Mouse (Mus musculus): ENCODE results near the gene Ssbp2. TPM values are rescaled to one million over a fixed set of nuclear protein-coding genes. Genes with fewer than 3 reads are reported as not detected.

Gene Ssbp2
- polyA plus RNA-seq, 1 experiment, result 75.2 TPM

- 82% methylated on average over 2 of the region's 2 CpGs for WGBS
- H3K27ac ChIP-seq (ENCODE audit: insufficient read depth, low read length), result no peak overlapping the region
- no peaks in the 10 kb centered on the region for H3K4me1 ChIP-seq (ENCODE audit: control insufficient read depth, insufficient read depth, low read length)
- no peaks in the 10 kb centered on the region for H3K27me3 ChIP-seq (ENCODE audit: control insufficient read depth, insufficient read depth, low read length)
- no peak overlapping the region for H3K4me3 ChIP-seq (replicated peaks; ENCODE audit: insufficient read depth, low read depth, low read length)
- DNase-seq, result no peak
- no peak for TF ChIP-seq POLR2A (IDR thresholded peaks at IDR 0.05; ENCODE audit: borderline replicate concordance, insufficient read depth, low read length)
- no peak for TF ChIP-seq CTCF (IDR thresholded peaks at IDR 0.05; ENCODE audit: borderline replicate concordance, insufficient read depth, low read depth, low read length)
These were observed 4.0 kb upstream of the Ssbp2 start for GRCm38 (mm10) chr13:91456041-91456440.

DNA sequence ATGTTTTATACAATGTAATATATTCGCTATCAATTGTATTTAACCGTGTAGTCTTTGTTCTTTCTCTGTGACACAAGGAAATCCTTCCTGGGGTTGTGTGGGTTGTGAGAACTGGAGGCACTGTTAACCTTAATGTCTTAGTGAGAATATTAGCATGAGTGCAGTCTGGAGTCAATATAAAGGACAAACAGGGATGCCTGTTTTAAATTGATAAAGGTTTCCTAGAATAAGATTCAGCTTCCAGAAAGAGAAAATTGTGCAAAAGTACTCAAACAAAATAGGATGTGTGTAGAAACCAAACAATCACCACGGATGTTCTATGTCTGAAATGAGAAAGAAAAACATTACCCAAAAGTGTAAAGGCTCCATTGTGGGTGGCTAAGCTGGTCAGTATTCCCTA lies 3.3 kb upstream of the Ssbp2 start:
- Histone ChIP-seq H3K4me1 (ENCODE audit: control insufficient read depth, insufficient read depth, low read length) (no peaks in the 10 kb centered on the region), H3K4me3 (replicated peaks; ENCODE audit: insufficient read depth, low read depth, low read length) (no peak overlapping the region), H3K27me3 (ENCODE audit: control insufficient read depth, insufficient read depth, low read length) (no peaks in the 10 kb centered on the region), H3K27ac (ENCODE audit: insufficient read depth, low read length) (no peak overlapping the region)
- 82% methylated on average over 3 of the region's 3 CpGs for WGBS
- DNase-seq, result no peak
- TF ChIP-seq POLR2A (IDR thresholded peaks at IDR 0.05; ENCODE audit: borderline replicate concordance, insufficient read depth, low read length) (no peak), CTCF (IDR thresholded peaks at IDR 0.05; ENCODE audit: borderline replicate concordance, insufficient read depth, low read depth, low read length) (no peak)

DNA sequence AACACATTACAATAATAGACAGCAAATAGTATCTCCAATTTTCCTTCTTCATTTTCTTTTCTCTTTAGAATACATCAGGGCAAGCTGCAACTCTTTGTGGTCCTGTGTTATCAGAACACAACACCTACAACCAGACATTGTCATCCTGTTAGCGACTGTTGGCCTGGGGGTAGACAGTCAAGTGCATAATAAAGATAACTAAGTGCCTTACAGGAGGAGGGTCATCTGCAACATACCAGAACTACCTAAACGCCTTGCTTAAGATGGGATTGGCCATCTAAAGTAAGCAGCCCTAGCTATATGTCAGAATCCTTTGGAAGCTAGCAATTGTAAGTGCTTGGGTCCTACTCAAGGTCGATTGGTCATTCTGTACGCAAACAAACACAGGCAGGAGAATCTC lies 2.1 kb upstream of the Ssbp2 start:
- H3K4me3 ChIP-seq (replicated peaks; ENCODE audit: insufficient read depth, low read depth, low read length), result no peak overlapping the region
- no peaks in the 10 kb centered on the region; the same call in 1 of the 2 replicates for H3K4me1 ChIP-seq (ENCODE audit: control insufficient read depth, insufficient read depth, low read length)
- no peak overlapping the region for H3K27ac ChIP-seq (ENCODE audit: insufficient read depth, low read length)
- DNase-seq, result no peak
- no peak for TF ChIP-seq POLR2A (IDR thresholded peaks at IDR 0.05; ENCODE audit: borderline replicate concordance, insufficient read depth, low read length)
- TF ChIP-seq CTCF (IDR thresholded peaks at IDR 0.05; ENCODE audit: borderline replicate concordance, insufficient read depth, low read depth, low read length), result no peak
- WGBS, result 92% methylated on average over 4 of the region's 4 CpGs
- no peaks in the 10 kb centered on the region for H3K27me3 ChIP-seq (ENCODE audit: control insufficient read depth, insufficient read depth, low read length)

- H3K4me1 ChIP-seq (ENCODE audit: control insufficient read depth, insufficient read depth, low read length), result no peaks in the 10 kb centered on the region; the same call in 1 of the 2 replicates
- H3K27ac ChIP-seq (ENCODE audit: insufficient read depth, low read length), result no peak overlapping the region
- no peaks in the 10 kb centered on the region for H3K27me3 ChIP-seq (ENCODE audit: control insufficient read depth, insufficient read depth, low read length)
- 82% methylated on average over 4 of the region's 4 CpGs for WGBS
- H3K4me3 ChIP-seq (replicated peaks; ENCODE audit: insufficient read depth, low read depth, low read length), result no peak overlapping the region
- no peak for TF ChIP-seq CTCF (IDR thresholded peaks at IDR 0.05; ENCODE audit: borderline replicate concordance, insufficient read depth, low read depth, low read length)
- no peak for TF ChIP-seq POLR2A (IDR thresholded peaks at IDR 0.05; ENCODE audit: borderline replicate concordance, insufficient read depth, low read length)
- no peak for DNase-seq
These were observed 594 bp upstream of the Ssbp2 start for GRCm38 (mm10) chr13:91459489-91459888.

DNA sequence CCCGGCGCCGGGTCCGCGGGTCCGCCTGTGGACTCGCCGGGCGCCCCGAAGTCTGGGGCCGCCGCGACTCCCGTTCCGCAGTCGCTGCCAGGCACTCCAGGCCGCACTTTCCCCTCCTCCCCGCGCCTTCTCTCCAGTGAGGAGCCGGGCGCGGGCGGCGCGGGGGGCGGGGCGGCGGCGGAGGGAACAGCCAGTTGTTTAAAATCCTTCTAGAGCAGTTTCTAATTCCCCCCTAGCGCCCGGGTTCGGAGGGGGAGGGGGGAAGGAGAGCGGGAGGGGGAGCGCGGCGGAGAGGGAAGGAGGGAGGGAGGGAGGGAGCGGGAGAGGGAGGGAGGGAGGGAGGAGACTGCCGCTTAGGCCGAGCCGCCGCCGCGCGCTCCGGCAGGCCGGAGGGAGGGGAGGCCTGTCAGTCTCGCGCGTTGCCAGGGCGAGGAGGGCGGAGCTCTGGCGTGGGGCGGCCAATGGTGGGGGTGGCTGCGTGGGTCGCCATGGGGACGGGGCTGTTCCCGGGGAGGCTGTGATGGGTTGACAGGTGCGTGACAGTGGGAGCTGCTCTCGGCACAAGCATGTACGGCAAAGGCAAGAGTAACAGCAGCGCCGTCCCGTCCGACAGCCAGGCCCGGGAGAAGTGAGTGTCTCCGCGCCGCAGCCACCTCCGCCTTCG lies 670 bp downstream of the Ssbp2 start:
- under 1% methylated on average over 41 of the region's 70 CpGs for WGBS

GRCm38 (mm10) chr13:91461299-91461698 lies 1.2 kb downstream of the Ssbp2 start:
- TF ChIP-seq POLR2A (IDR thresholded peaks at IDR 0.05; ENCODE audit: borderline replicate concordance, insufficient read depth, low read length) (no peak), CTCF (IDR thresholded peaks at IDR 0.05; ENCODE audit: borderline replicate concordance, insufficient read depth, low read depth, low read length) (no peak)
- Histone ChIP-seq H3K27me3 (ENCODE audit: control insufficient read depth, insufficient read depth, low read length) (no peaks in the 10 kb centered on the region), H3K27ac (ENCODE audit: insufficient read depth, low read length) (peak overlapping the region; percentile 53; the same call in 1 of the 2 replicates), H3K4me1 (ENCODE audit: control insufficient read depth, insufficient read depth, low read length) (no peaks in the 10 kb centered on the region; the same call in 1 of the 2 replicates), H3K4me3 (replicated peaks; ENCODE audit: insufficient read depth, low read depth, low read length) (peak overlapping the region; percentile 87)
- no peak for DNase-seq
- 1% methylated on average over 36 of the region's 61 CpGs for WGBS

More for the DNA sequence above, 670 bp downstream of the Ssbp2 start:
- H3K4me1 ChIP-seq (ENCODE audit: control insufficient read depth, insufficient read depth, low read length), result no peaks in the 10 kb centered on the region; the same call in 1 of the 2 replicates
- H3K27ac ChIP-seq (ENCODE audit: insufficient read depth, low read length), result peak overlapping the region; percentile 99
- H3K27me3 ChIP-seq (ENCODE audit: control insufficient read depth, insufficient read depth, low read length), result no peaks in the 10 kb centered on the region
- H3K4me3 ChIP-seq (replicated peaks; ENCODE audit: insufficient read depth, low read depth, low read length), result peak overlapping the region; percentile 87
- peak; percentile 97 for DNase-seq
- peak; percentile 68 for TF ChIP-seq POLR2A (IDR thresholded peaks at IDR 0.05; ENCODE audit: borderline replicate concordance, insufficient read depth, low read length)
- TF ChIP-seq CTCF (IDR thresholded peaks at IDR 0.05; ENCODE audit: borderline replicate concordance, insufficient read depth, low read depth, low read length), result no peak

GRCm38 (mm10) chr13:91461711-91462351 lies 1.7 kb downstream of the Ssbp2 start:
- no peaks in the 10 kb centered on the region for H3K27me3 ChIP-seq (ENCODE audit: control insufficient read depth, insufficient read depth, low read length)
- H3K27ac ChIP-seq (ENCODE audit: insufficient read depth, low read length), result no peak overlapping the region
- peak; percentile 42 to 64 for DNase-seq
- peak overlapping the region; percentile 57 for H3K4me3 ChIP-seq (replicated peaks; ENCODE audit: insufficient read depth, low read depth, low read length)
- H3K4me1 ChIP-seq (ENCODE audit: control insufficient read depth, insufficient read depth, low read length), result no peaks in the 10 kb centered on the region; the same call in 1 of the 2 replicates
- 1% methylated on average over 64 of the region's 77 CpGs for WGBS
- no peak for TF ChIP-seq POLR2A (IDR thresholded peaks at IDR 0.05; ENCODE audit: borderline replicate concordance, insufficient read depth, low read length)
- no peak for TF ChIP-seq CTCF (IDR thresholded peaks at IDR 0.05; ENCODE audit: borderline replicate concordance, insufficient read depth, low read depth, low read length)

DNA sequence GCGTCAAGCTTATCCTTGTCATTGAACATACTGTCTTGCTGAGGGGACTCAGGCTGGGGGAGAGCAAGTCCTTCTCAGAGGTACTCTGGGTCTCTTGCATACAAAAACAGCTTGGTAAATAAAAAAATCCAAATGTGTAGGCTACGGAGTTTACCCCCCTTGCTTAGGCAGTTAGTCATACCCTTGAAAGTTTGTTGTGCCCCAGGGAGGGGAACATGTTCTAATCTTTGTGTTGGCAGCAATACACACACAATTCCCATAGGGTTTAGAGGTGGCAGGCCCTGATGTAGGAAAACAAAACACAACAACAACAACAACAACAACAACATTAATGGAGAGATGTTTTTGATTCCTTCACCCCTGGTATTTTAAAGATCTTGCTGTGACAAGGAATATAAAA lies 2.3 kb downstream of the Ssbp2 start:
- WGBS, result 24% methylated on average over 1 of the region's 2 CpGs
- no peak for DNase-seq
- H3K4me1 ChIP-seq (ENCODE audit: control insufficient read depth, insufficient read depth, low read length), result no peaks in the 10 kb centered on the region; the same call in 1 of the 2 replicates
- TF ChIP-seq POLR2A (IDR thresholded peaks at IDR 0.05; ENCODE audit: borderline replicate concordance, insufficient read depth, low read length), result no peak
- TF ChIP-seq CTCF (IDR thresholded peaks at IDR 0.05; ENCODE audit: borderline replicate concordance, insufficient read depth, low read depth, low read length), result no peak
- no peak overlapping the region for H3K27ac ChIP-seq (ENCODE audit: insufficient read depth, low read length)
- H3K4me3 ChIP-seq (replicated peaks; ENCODE audit: insufficient read depth, low read depth, low read length), result peak overlapping the region; percentile 19
- H3K27me3 ChIP-seq (ENCODE audit: control insufficient read depth, insufficient read depth, low read length), result no peaks in the 10 kb centered on the region
